Mouse (Mus musculus) cerebellum, postnatal 10 days (tissue): ENCODE results near the gene Zswim8.
"Not testable (repeated sequence)": the region's sequence is repeated elsewhere in the genome, so short reads cannot be mapped to it uniquely, and the experiment has no call there.

ENCODE experiments used
- DNase-seq, 2 experiments: peaks; one replicate each; pipeline ENCODE4 v3.0.0; 2021; ENCODE audit warnings: mixed read lengths in 2 of 2

Gene Zswim8

GRCm38 (mm10) chr14:20694185-20694883, 13.0 kb upstream of the Zswim8 start:
- peak in 1 of 2 experiments; percentile 35 for DNase-seq

- DNase-seq = peak; percentile 94 to 96
Observed at GRCm38 (mm10) chr14:20694884-20695760, 12.2 kb upstream of the Zswim8 start, which contains the start of gene Fut11. Gene Fut11, plus strand, starts transcription at chr14:20694968.

DNA sequence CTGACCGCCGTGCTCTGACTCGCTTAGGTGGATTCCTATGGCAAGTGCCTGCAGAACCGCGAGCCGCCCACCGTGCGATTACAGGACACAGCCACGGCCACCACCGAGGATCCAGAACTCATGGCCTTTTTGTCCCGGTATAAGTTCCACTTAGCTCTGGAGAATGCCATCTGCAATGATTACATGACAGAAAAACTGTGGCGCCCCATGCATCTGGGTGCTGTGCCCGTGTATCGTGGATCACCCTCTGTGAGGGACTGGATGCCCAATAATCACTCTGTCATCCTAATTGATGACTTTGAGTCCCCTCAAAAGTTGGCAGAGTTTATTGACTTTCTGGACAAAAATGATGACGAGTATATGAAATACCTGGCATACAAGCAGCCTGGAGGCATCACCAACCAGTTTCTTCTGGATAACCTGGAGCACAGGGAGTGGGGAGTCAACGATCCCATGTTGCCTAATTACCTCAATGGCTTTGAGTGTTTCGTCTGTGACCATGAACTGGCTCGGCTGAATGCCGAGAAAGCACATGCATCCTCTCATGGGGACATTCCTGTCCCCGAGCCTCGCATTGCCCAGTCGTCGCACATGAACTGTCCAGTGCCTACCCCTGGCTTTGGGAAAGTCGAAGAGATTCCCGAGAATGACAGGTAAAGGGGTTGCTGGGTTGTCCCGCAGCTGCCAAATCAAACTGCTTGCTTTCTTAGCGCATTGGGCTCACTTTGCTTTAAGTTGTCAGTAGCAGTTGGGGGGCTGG, 11.4 kb upstream of the Zswim8 start:
- no peak for DNase-seq

DNA sequence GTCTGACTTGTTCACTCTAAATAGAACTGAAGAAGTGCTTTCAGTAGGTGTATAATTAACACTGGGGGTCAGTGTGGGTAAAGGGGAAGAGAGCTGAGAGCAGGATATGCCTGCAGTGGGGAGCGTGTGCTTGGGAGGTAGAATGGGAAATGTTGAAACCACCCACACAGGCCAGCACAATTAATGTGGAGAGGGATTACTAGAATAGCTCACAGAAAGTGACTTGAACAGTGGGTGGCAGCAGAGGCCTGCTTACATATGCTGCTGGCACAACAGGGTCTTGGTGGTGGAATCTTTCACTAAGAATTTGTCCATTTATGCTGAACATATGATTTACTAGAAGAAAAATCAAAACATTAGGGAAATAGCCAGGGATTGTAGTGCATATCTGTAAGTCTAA, 10.4 kb upstream of the Zswim8 start:
- peak; percentile 67 to 72 for DNase-seq

- no peak for DNase-seq
Observed at GRCm38 (mm10) chr14:20698515-20698914, 8.8 kb upstream of the Zswim8 start.

DNA sequence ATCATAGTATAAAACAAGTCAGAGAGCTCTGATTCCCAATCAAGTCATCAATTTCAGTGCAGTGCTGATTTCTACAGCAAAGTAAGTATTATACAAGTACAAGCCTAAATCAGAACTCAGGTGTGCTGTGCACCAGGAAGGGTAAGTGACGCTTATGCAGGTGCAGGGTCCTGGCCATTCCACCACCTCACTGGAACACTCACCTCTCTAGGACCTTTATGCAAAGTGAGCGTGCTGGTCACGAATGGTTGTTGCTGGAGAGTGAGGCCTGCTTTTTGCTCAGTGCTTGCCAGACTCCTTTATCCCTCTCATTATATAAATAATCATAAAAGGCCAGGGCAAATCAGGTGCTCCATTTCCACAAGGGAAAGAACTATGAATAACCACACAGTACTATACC, 7.0 kb upstream of the Zswim8 start:
- no peak for DNase-seq

DNA sequence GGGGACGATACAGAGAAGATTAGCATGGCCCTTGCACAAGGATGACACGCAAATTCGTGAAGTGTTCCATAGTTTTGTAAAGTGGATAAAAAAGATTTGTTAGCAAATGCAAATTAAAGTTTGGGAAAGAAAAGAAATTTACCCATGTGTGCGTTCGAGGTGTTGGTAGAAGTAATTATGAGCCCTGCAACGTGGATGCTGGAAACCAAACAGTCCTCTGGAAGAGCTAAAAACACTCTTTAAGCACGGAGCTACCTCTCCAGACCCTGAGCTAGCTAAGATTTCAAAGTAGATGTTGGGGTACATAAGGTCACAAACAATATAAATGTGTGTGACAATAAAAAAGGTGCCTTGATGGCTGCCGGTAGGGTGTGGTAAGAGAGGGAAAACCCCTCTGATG, 5.8 kb upstream of the Zswim8 start:
- no peak for DNase-seq

DNA sequence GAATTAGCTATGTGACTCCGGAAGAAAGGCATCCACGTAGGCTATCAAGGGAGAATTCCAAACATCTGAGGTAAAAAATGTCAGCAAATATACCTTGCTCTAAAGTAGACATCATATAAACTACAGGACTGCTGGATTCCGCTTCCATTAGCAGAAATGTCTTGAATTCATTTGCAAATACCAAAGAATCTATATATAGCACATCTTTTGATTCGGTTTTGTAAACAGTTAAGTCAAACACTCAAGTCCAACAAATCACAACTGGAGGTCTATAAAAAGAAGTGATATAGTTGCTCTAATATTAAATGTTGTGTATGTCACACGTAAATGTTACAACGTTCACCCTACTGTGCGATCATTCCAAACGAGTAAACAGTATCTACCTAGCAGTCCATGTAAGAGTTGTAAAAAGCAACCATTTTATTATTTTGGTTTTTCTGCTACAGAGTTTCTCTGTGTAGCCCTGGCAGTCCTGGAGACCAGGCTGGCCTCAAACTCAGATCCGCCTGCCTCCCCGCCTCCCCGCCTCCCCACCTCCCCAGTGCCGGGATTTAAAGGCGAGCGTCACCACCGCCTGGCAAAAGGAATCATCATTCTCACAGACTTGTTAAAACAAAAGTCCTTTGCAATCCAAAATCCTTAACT, 5.1 kb upstream of the Zswim8 start:
- DNase-seq = no peak

- DNase-seq = peak; percentile 96 to 97
Observed at GRCm38 (mm10) chr14:20702741-20703381, 4.5 kb upstream of the Zswim8 start, which contains the start of gene Chchd1. Gene Chchd1, plus strand, starts transcription at chr14:20703006.

DNA sequence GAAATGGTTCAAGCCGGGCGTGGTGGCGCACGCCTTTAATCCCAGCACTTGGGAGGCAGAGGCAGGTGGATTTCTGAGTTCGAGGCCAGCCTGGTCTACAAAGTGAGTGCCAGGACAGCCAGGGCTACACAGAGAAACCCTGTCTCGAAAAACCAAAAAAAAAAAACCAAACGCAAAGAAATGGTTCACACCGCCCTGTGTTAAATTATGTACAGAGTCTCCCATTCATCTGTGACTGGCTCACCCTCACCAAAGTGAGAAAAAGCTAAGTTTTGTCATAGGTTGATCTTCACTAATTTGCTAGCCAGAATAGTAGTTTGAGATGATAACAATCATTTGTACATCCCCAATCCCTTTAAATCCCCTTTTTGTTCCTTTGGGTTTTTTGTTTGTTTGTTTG, 3.9 kb upstream of the Zswim8 start:
- DNase-seq = not testable (repeated sequence)

DNA sequence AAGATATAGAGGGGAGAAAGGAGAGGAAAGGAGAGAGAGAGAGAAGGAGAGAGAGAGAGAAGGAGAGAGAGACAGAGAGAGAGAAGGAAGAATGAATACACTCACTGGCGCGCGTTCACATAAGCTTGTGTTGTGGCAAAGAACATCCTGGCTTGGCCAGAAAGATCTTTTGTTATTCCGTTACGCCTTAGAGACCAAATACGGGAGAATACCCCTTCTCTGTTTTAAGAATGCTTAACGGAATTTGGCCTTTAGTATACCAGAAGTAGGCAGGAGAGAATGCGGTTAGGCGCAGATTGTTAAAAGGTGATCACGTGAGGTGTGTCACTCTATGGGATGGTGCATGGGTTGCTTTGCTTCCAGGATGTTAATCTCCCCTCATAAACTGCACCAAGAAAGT, 887 bp downstream of the Zswim8 start:
- no peak for DNase-seq

DNA sequence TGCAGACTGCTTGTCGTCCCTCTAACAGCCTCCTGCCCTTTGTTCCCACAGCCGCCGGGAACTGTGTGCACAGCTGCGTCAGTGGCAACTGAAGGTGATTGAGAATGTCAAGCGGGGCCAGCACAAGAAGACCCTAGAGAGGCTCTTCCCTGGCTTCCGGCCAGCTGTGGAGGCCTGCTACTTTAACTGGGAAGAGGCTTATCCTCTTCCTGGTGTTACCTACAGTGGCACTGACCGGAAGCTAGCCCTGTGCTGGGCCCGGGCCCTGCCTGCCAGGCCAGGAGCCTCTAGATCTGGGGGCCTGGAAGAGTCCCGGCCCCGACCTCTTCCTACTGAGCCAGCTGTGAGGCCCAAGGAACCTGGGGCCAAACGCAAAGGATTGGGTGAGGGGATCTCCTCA, 6.5 kb downstream of the Zswim8 start:
- no peak for DNase-seq

GRCm38 (mm10) chr14:20718443-20718842, 11.1 kb downstream of the Zswim8 start:
- DNase-seq = no peak

DNA sequence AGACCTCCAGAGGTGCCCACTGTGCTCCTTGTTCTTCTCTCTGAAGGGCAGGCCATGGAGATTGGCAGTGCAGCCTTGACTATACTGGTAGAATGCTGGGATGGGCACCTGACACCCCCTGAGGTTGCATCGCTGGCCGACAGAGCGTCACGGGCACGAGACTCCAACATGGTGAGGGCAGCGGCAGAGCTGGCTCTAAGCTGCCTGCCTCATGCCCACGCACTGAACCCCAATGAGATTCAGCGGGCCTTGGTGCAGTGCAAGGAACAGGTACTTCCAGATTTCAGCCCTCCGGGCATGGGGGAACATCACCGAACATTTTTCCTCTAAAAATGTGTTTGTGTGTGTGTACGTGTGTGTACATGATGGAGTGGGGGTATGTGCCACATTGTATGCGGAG, 12.4 kb downstream of the Zswim8 start:
- DNase-seq = no peak

- DNase-seq = no peak
Observed at GRCm38 (mm10) chr14:20721371-20721770, 14.0 kb downstream of the Zswim8 start.

DNA sequence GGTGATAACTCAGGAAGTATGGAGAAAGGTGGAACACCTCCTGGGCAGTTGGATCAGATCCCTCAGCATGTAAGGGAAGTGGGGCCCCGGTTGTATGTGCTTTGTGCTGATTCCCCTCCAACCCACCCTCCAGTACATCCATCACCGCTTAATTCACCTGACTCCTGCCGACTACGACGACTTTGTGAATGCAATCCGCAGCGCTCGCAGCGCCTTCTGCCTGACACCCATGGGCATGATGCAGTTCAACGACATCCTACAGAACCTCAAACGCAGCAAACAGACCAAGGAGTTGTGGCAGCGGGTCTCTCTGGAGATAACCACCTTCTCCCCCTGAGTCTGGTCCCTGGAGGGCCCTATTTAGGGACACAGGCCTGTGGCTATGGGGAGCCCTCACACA, 15.7 kb downstream of the Zswim8 start:
- peak in 1 of 2 experiments; percentile 8 for DNase-seq

GRCm38 (mm10) chr14:20724043-20724442, 16.7 kb downstream of the Zswim8 start:
- peak; percentile 84 to 87 for DNase-seq

GRCm38 (mm10) chr14:20725660-20726339, 18.4 kb downstream of the Zswim8 start:
- no peak for DNase-seq

DNA sequence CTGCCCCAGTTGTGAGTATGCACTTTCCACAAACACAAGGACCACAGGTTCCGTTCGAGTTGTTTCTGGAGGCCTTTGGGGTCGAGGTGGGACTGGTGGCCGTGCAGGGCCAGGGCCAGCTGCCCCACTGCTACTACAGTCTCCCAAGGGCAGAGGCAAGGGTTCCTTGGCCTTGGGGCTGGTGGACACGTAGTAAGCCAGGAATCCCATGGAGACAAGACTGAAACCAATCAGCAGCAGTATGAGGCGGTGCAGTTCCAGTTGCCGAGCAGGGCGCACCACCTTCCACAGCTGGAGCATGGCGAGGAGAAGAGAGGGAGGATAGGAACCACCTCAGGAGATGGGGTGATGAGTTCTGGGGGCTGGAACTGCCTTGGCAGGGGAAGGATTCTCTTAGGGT, 22.5 kb downstream of the Zswim8 start:
- DNase-seq = no peak

DNA sequence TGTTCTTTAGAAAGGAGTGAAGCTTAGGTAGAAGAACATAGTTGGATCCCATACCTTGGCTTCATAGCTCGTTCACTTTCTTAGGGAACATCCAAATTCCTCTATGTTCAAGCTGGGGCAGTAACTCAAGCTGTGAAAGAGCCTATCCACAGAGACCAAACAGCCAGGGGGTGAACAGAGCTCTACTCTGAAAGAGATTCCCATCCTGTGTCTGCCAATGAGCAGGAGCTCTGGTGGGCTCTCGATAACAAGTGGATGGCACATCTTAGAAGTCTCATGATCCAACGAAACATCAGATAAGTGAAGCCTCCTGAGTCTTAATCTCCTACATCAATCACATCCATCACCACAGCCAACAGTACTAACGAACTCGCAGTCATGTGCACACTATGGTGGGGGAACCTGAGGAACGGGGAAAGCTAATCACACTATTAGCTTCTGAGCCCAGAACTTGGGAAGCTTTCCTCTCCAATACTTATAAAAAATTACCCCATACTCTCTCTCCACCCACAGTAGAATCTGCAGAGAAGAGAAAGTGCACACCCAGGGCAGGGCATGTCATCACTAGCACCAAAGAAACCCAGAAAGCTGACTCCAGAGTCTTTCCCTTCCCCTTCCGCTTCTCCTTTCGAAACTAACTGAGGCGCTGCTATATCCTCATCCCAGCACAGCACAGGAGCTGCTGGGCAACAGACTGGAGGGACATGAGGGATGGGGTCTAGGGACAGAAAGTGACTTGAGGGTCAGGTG, 23.7 kb downstream of the Zswim8 start:
- no peak for DNase-seq
